Mouse (Mus musculus): ENCODE results near the gene Zscan22. TPM values are rescaled to one million over a fixed set of nuclear protein-coding genes. Genes with fewer than 3 reads are reported as not detected.
"Not testable (repeated sequence)": the region's sequence is repeated elsewhere in the genome, so short reads cannot be mapped to it uniquely, and the experiment has no call there.

Gene Zscan22
- total RNA-seq, 1 experiment from 2014 or later: 5.9 TPM

DNA sequence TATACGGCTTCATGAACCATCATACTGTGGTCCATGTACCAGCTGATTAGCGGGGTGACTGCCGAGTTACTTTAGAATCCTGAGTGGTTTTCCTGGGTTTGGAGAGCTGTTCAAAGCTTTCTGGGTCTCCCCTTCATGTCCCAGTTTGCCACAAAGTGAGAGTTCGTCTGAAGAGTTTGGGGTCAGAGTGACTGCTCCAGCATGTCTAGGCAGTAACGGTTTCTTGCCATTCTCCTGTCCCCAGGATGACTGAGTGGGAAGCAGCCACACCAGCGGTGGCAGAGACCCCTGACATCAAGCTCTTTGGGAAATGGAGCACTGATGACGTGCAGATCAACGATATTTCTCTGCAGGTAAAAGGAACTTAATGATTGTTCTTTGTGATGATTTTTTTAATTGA, 25.1 kb downstream of the Zscan22 start:
- no peak for ATAC-seq (ENCODE audit: extremely low read depth, insufficient number of reproducible peaks, low FRiP score, poor library complexity, severe bottlenecking)

DNA sequence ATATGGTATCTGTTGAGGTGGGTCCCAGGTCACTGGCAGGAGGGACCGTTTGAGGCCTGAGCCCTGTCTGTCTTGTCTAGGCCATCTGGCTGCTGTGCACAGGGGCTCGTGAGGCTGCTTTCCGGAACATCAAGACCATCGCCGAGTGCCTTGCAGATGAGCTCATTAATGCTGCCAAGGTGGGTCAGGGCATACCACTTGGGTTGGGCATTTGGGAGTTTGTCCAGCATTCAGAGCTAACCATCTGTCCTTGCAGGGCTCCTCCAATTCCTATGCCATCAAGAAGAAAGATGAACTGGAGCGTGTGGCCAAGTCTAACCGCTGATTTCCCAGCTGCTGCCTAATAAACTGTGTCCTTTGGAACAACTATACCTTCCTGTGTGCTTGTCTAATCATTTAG, 28.7 kb downstream of the Zscan22 start:
- no peak for ATAC-seq (ENCODE audit: extremely low read depth, insufficient number of reproducible peaks, low FRiP score, poor library complexity, severe bottlenecking)

DNA sequence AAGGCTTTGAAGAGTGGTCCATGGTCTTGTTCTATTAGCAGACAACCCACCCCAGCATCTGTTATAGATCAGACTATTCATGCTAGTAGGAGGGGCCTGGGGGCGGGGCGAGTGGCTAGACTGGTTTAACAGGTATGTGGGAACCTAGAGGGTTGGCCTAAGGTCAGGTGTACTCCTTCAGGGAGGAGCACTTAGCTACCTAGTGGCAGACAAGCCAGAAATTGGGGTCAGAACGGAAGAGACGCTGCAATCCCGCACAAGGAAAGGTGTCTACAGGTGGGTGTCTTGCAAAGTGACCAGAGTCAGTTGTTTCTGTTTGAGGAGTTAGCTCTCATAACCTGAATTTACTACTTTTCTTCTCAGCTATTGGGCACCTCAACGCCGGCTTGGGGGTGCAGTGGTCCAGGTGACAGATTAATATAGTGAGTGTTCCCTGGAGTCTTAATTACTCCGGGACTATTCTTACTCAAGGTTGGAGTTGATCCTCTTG, 29.6 kb downstream of the Zscan22 start, which contains the start of gene Rnf225:
Rnf225 (plus strand) TSS at position 226 of the 490 bp plus-strand sequence.
- no peak for ATAC-seq (ENCODE audit: extremely low read depth, insufficient number of reproducible peaks, low FRiP score, poor library complexity, severe bottlenecking)

DNA sequence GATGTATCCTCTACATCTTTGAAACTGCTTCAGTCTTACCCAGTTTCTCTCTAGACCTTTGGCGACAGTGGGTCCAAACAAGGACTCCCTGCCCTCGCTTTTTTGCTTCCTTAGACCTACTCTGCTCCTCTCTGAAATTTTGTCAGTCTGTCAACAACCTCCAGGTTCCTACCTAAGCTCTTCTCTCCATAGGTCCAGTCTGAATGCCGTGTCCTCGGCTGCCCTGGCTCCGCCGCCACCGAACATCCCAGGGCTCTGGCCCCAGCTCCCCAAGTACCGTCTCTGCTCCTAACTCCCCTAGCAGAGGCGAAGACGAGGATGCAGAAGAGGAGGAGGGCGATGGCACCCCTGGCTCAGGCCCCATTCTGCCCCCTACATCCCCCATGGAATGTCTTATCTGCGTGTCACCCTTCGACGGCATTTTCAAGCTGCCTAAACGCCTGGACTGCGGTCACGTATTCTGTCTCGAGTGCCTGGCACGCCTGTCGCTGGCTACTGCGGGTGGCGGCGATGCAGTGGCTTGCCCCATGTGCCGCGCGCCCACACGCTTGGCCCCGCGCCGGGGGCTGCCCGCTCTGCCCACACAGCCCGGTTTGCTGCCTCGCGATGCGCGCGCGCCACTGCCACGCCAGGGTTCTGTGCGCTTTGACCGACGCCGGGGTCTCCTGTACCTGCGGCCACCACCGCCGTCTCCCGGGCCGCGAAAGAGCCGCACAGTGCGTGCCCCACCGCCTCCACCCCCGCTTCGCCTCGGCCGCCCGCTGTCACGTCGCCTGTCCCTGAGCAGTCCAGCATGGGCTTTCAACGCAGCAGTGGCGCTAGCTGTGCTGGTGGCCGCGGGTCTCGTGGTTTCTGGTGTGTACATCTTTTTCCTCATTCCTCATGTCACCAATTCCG, 30.3 kb downstream of the Zscan22 start:
- no peak for ATAC-seq (ENCODE audit: extremely low read depth, insufficient number of reproducible peaks, low FRiP score, poor library complexity, severe bottlenecking)

DNA sequence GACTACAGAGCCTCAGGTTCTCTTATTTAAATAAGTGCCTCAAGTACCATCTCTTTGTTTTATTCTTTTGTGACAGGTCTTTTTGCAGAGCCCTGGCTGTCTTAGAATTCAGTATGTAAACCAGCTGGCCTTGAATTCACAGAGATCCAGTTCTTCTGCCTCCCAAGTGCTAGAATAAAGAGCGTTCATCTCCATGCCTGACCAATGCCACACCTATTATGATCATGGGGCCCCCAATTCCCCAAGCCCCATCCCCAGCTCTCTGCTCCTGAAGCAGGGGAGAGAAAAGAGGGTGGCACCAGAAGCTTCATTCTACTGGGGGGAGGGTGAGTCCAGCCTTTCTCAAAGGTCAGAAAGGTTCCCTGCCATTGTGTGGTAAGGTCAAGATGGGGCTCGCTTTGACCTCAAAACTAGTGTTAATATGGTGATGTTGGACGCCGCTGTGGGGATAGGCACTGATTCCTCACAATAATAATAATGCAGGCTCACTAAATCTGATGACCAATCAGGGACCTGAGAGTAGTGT, 36.1 kb downstream of the Zscan22 start:
- no peak for ATAC-seq (ENCODE audit: extremely low read depth, insufficient number of reproducible peaks, low FRiP score, poor library complexity, severe bottlenecking)

DNA sequence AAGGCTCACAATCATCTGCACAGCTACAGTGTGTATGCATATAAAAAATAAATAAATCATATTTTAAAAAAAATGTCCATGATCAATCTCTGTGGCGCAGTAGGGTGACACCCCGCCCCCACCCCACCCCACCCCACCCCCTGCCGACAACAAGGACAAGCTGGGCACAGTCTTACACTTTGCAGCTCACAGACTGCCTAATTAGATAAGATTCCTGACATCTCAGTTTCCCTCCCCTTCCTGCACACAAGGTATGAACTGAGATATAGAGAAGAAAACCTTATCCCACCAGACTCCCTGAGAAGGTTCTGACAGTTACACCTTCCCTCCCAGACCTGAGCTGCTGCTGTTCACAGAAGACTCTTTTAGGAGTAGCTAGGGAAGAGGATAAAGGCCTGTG, 37.2 kb downstream of the Zscan22 start:
- ATAC-seq (ENCODE audit: extremely low read depth, insufficient number of reproducible peaks, low FRiP score, poor library complexity, severe bottlenecking): no peak

DNA sequence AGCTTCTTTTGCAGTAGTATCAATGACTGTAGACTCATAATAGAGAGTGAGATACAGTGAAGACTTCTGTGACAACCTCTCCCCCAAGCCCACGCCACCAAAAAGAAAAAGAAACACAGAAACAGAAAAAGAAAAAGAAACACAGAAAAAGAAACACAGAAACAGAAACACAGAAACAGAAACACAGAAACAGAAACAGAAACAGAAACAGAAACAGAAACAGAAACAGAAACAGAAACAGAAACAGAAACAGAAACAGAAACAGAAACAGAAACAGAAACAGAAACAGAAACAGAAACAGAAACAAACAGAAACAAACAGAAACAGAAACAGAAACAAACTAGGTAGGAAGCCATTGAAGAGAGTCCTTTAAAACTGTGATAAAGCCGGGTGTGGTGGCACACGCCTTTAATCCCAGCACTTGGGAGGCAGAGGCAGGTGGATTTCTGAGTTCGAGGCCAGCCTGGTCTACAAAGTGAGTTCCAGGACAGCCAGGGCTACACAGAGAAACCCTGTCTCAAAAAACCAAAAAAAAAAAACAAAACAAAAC, 39.7 kb downstream of the Zscan22 start:
- not testable (repeated sequence) for ATAC-seq (ENCODE audit: extremely low read depth, insufficient number of reproducible peaks, low FRiP score, poor library complexity, severe bottlenecking)

DNA sequence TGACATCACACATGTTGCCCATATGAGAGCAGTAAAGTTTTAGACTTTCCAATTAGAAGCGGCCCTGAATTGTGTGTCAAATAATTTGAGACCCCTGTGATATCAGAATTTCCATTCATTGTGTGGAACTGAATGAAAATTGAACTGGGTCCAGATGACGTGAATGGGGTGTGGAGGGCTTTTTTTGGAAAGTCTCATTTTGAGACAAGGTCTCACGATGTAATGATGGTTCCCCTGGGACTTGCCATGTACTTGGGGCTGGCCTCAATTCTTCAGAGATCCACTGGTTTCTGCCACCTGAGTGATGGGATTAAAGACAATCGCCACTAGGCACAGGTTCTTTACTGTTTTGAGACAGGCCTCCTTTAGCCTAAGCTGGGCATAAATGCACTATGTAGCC, 43.0 kb downstream of the Zscan22 start:
- ATAC-seq (ENCODE audit: extremely low read depth, insufficient number of reproducible peaks, low FRiP score, poor library complexity, severe bottlenecking): no peak

DNA sequence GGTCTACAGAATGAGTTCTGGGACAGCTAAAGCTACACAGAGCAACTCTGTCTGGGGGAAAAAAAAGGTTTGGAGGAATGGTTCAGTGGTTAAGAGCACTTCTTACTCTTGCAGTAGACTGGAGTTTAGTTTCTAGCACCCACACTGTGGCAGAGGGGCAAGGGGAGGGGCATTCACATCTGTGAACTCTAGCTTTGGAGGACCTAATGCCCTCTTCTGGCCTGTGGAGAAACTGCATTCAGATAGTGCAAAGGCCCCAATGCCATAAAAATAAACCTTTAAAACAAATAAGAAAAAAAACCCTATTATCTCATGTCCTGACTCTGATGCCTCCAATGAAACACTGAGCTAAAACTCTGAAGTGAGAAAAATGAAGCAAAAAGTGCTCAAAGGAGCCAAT, 45.9 kb downstream of the Zscan22 start:
- ATAC-seq (ENCODE audit: extremely low read depth, insufficient number of reproducible peaks, low FRiP score, poor library complexity, severe bottlenecking): peak; percentile 72

DNA sequence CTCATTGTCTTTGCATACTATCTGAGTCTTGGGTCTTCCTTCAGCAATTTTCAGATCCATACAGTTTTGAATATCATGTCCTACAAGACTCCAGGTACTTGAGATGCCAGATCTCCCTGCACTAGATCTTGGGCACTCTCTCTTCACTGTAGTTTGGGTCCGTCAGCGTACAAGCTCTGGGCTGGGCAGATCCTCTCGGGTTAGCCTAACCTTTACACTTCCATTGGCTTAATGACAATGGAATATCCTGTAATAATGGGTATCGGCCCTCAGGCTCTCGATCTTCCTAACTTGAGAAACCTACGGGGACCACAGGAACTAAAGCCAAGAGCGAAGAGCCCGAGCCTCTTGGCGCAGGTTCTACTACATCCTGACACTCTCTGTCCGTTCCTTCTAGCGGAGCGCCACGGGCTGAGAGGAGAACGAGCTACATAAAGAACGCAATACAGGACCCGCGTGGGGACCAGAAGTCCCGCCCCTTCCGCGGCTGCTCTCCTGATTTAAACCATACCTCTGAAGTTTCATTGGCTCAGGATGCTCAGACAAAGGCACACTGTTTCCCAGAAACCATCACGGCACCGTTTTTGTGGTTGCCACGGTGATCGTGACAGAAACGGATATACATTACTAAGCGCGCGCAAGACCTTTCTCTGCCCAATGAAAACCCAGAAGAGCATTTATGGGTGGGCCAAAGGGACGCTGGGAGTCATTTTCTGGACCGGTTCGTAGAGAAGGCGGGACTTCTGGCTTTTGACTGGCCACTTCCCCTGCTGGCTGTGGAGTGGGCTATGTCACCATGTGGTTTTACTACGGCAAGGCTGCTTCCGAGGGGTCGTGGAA, 51.6 kb downstream of the Zscan22 start:
- ATAC-seq (ENCODE audit: extremely low read depth, insufficient number of reproducible peaks, low FRiP score, poor library complexity, severe bottlenecking): peak; percentile 98

DNA sequence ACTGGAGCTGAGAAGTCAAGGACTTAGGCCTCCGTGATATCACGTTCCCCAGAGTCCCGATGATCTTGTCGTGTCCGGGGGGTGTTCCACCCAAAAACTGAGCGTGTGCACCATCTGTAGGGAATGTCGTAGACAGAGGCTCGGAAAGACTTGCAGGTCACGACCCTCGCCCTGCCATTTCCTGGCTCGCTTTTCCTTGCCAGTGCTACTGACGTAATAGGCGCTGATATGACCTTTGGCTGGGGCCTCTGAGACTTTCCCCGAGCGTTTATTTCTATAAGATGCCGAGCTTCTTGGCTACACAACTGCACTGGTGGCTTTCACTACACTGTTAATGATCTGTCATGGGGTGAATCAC, 52.2 kb downstream of the Zscan22 start:
- no peak for ATAC-seq (ENCODE audit: extremely low read depth, insufficient number of reproducible peaks, low FRiP score, poor library complexity, severe bottlenecking)

DNA sequence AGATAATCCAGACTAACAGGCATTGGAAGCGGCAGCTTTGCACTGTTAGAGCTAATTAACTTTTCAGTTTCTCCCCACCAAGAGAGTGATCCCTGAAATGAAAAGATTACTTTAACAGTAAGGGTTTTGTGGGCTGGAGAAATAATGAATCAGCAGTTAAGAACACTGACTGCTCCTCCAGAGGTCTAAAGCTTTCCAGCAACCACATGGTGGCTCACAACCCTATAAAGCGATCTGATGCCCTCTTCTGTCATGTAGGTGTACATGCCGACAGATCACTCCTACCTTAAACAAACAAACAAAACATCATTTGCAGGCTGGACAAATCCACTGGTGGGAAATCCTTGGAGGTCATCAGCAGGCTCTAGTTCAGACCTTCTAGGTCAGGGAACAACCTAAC, 57.3 kb downstream of the Zscan22 start:
- ATAC-seq (ENCODE audit: extremely low read depth, insufficient number of reproducible peaks, low FRiP score, poor library complexity, severe bottlenecking): no peak

DNA sequence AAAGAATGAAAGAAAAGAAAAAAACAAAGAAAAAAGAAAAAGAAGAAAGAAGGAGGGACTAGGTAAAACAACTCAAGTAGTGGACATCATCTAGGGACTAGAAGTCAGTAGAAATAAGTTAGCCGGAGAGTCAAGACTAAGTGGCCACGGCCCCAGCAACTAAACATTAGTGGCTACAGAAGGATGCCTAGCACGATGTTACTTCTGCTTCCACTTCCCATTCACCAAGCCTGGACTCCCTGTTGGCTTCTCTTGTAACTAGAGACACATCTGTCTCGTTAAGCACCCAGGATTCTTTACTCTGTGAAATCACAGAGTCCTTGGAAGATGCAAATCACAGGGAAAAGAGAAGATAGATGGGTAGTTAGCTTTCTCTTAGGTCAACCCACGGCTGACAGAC, 59.9 kb downstream of the Zscan22 start:
- no peak for ATAC-seq (ENCODE audit: extremely low read depth, insufficient number of reproducible peaks, low FRiP score, poor library complexity, severe bottlenecking)

Other genes starting within 250 kb of the Zscan22 start
- not detected in 2 replicates for gene Vmn2r55, start 212.8 kb upstream of the Zscan22 start, total RNA-seq (2017)
- gene Vmn2r56, start 162.8 kb upstream of the Zscan22 start, total RNA-seq (2017): not detected in 2 replicates
- 0.98 and 2.9 TPM in 2 replicates for gene Zscan18, start 94.2 kb upstream of the Zscan22 start, total RNA-seq (2017)
- 24.2 and 29.3 TPM in 2 replicates for gene Zfp329, start 79.0 kb upstream of the Zscan22 start, total RNA-seq (2017)
- gene Zfp110, start 63.1 kb upstream of the Zscan22 start, total RNA-seq (2017): 112 and 114 TPM in 2 replicates
- 2.9 and 4.8 TPM in 2 replicates for gene Zfp128, start 16.6 kb upstream of the Zscan22 start, total RNA-seq (2017)
- gene Rps5, start 24.5 kb downstream of the Zscan22 start, total RNA-seq (2017): 425 and 483 TPM in 2 replicates
- gene Rnf225, start 29.6 kb downstream of the Zscan22 start, total RNA-seq (2017): 1.2 and 1.7 TPM in 2 replicates
- 5.0 and 5.5 TPM in 2 replicates for gene Zfp324, start 68.0 kb downstream of the Zscan22 start, total RNA-seq (2017)
- gene Zfp446, start 80.0 kb downstream of the Zscan22 start, total RNA-seq (2017): 5.1 and 7.4 TPM in 2 replicates
- 0.81 TPM in 1 of 2 replicates, not detected in the other for gene Slc27a5, start 100.4 kb downstream of the Zscan22 start, total RNA-seq (2017)
- gene Trim28, start 101.3 kb downstream of the Zscan22 start, total RNA-seq (2017): 194 and 199 TPM in 2 replicates
- gene Zbtb45, start 112.2 kb downstream of the Zscan22 start, total RNA-seq (2017): 1.1 and 3.6 TPM in 2 replicates
- gene Chmp2a, start 137.0 kb downstream of the Zscan22 start, total RNA-seq (2017): 199 and 209 TPM in 2 replicates
- gene Ube2m, start 140.5 kb downstream of the Zscan22 start, total RNA-seq (2017): 75.1 and 83.5 TPM in 2 replicates
- 0.70 and 1.1 TPM in 2 replicates for gene Mzf1, start 156.9 kb downstream of the Zscan22 start, total RNA-seq (2017)
- gene Vmn1r85, start 197.4 kb downstream of the Zscan22 start, total RNA-seq (2017): not detected in 2 replicates
- not detected in 2 replicates for gene Vmn1r86, start 222.1 kb downstream of the Zscan22 start, total RNA-seq (2017)
- not detected in 2 replicates for gene Vmn1r87, start 242.3 kb downstream of the Zscan22 start, total RNA-seq (2017)

Measured in neutrophil, adult 5-6 weeks (primary cell).